Mouse (Mus musculus) olfactory bulb, adult 2 months (tissue): Measurements from ENCODE around the gene Pcsk1.

Source experiments
- CTCF ChIP-seq: fragments of 200-500 bp; IDR thresholded peaks from 2 replicates; pipeline ENCODE4 v1.5.1; 2012; ENCODE audit warnings: low read depth, mild to moderate bottlenecking, low read length, moderate library complexity; ENCODE audit not compliant: insufficient read depth
- POLR2A ChIP-seq: fragments of 200-500 bp; IDR thresholded peaks from 2 replicates; pipeline ENCODE4 v1.6.1; 2012; ENCODE audit warnings: mild to moderate bottlenecking, low read depth, low read length, moderate library complexity; ENCODE audit not compliant: insufficient read depth

DNA sequence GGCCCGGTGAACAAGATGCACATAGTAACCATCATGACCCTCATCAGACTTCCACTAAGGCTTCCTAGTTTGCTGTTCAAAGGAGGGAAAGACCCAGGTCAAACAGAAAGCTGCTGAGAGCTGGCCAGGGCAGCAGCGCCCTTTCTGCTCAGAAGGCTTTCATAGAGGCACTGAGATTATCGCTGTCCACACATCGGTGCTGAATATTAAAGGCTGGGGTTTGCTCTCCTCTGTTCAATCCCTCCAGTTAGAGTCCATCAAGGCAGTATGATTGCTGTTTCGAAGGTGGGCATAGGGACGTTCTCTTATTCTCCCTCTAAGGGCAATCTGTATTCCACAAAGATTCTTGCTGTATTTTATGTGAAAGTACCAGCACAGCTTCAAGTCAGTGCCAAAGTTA is 1.0 kb upstream of the Pcsk1 start:
- no peak for TF ChIP-seq CTCF
- no peak for TF ChIP-seq POLR2A
